Mouse (Mus musculus): ENCODE measurements around the gene Cpeb2.

- TF ChIP-seq CTCF (IDR thresholded peaks at IDR 0.05) (no peak), EP300 (IDR thresholded peaks at IDR 0.05; ENCODE audit: insufficient read depth, low read depth, low read length) (no peak), POLR2A (IDR thresholded peaks at IDR 0.05; ENCODE audit: insufficient read depth, low read depth, low read length) (no peak)
Measured at GRCm38 (mm10) chr5:43285756-43286155, 52.8 kb downstream of the Cpeb2 start.

All from heart, adult 2 months (tissue).